Mouse (Mus musculus): ENCODE results near the gene Camkmt.

Camkmt gene

DNA sequence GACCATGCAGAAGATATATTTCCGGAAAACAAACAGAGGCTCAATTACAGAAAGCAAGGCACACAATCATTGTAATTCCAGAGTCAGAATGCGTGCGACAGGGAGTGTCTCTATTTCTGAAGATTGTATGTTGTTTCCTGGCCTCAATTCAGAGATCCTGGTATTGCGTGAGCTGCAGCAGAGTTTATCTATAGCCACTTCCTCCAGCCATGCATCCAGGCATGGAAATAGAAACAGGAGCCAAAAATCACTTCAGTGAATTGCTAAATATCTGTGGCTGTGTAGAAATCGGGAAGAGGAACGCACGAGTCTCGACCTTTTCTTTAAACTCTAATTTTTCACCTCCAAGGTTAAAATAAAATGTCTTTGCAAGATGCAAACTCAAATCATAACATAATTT is 287.1 kb downstream of the Camkmt start:
- DNase-seq, result no peak

DNA sequence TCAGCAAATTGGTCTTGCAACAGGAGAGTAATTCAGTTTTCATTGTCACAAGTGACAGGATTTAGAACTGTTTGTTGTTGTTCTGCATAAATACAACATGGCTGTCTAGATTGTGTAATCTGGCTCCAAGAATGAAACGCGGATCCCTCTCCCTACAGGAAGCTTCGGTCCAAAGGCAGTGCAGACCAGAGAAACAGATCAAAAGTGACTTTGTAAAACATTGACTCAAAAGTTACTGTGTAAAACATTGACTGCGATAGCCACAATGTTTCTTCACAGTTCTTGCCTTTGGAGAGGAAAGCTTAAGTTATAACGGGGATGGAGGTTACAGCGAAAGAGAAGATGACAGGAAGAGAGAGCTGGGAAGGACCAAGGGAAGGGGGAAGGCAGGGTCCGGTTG is 288.7 kb downstream of the Camkmt start:
- DNase-seq, result no peak

DNA sequence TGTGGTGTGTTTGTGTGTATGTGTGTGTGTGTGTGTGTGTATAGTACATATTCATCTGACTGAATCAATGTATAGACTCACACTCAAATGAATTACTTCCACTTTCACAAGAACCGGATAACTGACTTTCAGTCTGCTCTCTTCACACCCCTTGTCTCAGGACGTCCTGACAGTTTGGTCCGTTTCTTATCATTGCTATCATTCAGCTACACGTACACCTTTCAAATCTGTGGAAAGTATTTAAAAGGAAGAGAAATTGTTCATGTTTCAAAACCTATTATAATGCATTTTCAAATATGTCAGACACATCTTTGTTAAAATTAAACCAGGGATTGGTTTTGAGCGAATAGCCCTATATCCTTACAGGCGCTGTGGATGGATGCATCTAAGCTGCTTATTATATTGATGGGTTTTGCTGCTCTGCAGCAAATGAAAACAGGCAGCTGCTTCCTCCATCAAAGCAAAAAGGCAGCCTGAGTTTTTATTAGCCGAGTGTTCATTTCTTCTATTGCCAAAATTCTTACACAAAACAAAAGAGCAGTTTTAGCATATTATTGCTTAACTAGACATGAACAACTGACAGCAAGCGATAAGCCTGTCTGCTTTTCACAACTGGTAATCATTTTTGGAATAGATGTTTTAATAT is 291.3 kb downstream of the Camkmt start:
- DNase-seq, result no peak

DNA sequence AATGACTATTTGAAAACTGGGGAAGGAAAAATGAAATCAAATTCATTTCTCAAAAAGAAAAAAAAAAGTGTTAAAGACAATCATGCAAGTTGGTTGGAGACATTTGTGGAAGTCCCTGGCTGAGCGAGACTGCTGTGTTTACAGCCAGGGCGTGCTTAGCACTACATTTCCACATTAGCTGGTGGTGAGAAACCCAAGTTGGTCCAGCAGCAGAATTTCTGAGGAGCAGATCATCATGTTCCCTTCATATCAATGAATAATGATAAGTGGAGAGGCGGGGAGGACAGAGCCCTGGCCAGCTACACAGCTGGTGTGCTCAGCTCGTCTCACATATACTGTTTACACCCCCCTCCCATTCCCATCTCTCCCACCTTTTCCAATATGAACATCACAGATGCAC is 292.0 kb downstream of the Camkmt start:
- no peak for DNase-seq

DNA sequence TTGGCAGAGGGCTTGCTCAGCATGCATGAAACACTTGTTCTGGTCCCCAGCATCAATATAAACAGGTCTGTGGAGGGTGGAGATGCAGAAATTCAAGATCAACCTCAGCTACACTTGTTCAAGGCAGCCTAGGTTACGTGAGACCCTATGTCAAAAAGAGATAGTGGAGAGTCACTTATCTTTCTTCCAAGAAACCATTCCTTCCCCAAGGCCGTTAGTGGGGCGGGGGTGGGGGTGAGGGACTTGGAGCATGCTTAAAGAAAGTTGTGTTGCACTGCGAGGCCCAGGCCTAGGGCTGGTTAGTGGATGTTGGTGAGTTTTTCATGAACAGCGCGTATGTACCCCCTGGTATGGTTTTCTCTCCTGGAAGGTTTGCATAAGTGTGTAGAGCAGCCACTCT is 292.6 kb downstream of the Camkmt start:
- DNase-seq, result no peak

DNA sequence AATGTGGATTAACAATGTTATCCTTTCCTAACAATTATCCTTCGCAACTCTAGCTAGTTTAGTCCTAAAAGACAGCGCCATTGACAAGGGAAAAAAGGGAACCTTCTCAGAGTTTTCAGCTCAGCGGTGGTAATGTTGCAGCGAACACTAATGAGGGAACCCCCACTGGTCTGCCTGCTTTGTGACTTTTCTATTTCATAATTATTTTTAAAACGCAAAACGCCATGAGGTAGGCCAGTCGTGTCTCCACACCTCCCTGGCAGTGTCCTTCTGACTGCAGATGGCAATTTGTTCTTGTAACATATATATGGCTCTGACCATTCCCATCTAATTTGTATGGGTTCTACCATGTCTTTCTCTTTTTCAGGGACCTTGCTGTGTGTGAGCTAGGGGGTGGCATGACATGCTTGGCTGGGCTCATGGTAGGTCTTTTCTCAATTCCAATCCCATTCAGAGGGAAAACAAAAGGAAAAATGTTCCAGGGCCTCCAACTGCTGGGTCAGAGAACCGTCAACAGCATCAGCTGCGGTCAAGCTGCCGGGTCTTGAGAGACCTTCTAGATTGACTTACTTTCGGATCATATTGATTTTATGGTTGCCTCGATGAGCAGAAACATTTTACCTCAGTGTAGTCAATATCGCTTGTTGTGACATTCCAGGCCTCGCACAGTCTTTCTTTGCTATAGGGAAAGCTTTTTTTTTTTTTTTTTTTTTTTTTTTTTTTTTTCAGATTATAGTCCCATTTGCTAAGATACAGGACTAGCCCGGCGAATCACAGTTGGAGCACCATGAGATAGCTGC is 302.9 kb downstream of the Camkmt start:
- no peak for DNase-seq

DNA sequence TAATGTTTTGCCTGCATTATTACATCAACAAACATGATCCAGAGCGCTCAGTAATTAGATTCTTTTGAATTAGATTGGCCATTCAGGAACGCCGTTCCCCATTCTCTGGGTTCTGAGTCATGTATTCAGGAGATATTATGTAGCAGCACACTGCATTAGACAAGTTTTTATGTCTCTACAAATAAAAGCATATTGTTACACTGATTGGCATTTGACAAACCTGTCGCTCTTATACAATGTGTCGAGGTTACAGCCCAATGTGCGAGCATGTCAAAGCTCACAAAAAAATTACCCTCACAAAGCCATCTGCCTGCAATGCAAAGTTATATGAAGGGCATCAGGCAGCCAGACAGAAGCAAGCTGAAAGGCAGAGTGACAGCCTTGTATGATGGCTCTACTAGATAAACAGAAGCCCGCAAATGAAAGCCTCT is 303.6 kb downstream of the Camkmt start:
- no peak for DNase-seq

DNA sequence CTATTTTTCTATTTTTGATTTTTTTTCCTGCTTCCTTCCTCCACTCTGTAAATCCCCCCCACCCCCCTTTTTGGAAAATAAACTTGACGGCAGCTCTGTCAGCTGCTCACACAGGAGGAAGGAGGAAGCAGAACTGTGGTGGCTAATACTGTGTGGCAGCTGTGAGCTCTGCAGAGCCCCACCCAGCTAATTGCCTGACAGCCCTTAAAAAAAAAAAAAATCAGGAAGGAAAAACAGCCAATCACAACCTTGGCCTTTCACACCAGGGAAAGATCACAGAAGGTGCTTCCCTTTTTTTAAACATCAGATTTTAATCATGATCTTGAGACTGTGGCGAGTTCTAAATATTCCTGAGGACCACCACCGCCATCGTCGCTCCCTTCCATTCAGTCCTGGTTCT is 305.1 kb downstream of the Camkmt start:
- DNase-seq, result no peak

DNA sequence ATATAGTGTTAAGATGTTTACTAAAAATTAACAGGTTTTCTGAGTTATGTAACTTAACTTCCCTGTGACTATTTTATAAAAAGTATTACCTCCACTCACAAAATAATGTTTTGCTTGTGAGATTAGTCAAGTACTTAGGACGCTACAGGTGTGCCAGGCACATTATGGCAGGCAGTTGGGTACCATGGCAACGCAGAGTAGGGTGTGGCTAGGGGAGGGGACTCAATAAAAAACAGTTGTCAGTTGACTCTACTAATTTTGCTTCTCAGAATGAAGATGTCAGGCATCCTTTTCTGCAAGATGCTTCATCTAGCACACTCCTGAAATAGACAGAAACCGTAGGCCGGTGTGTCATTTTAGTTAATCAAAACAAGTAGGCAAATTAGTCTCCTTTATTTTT is 310.4 kb downstream of the Camkmt start:
- DNase-seq, result no peak

DNA sequence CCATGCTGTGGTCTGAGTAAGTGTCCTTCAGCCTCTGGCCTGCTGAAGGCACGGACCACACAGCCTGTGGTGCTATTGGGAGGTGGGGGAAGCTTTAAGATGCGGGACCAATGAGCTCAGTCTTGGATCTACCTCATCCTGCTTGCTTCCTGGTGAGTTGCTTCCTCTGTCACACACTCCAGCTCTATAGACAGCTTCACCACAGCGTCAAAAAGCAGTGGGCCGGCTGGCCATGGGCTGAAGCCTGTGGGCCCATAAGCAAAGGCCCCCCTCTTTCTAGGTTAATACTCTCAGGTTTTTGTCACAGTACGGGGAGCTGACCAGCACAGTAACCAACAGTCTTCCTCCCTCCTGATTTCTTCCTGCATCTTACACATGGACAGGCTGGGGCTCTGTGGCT is 314.8 kb downstream of the Camkmt start:
- no peak for DNase-seq

DNA sequence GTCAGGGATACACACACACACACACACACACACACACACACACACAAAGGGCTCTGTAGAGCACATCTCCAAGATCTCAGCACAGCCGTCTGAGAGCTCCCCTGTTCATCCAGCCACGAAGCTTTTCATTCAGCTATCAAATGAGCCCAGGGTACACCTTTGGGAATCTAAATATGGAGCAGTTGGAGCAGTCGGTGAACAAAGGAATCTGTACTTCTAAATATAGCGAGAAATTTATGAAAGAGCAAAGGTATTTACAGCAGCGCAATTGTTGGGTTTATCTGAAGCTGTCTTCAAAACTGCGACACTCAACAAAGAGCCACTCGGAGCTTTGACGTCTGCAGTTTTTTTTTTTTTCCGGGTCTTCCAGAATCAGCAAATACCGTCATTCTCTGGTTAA is 315.8 kb downstream of the Camkmt start:
- no peak for DNase-seq

DNA sequence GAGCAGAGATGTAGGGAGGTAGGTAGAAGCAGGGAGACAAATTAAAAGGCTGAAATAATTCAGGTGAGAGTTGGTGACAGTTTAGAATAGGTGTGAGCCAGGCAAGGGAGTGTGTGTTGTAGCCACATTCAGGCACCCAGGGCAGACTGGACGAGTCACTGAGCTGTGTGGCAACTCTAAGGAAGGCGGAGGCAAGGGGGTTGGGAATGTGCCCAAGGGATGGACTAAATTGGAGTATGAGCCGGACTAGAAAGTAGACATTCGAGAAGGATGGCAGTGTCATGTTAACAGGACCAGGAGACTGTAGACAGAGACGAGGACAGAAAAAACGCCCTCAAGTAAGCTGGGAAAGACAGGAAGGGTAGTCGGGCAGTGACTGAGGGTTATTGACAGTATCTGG is 338.5 kb downstream of the Camkmt start:
- no peak for DNase-seq

DNA sequence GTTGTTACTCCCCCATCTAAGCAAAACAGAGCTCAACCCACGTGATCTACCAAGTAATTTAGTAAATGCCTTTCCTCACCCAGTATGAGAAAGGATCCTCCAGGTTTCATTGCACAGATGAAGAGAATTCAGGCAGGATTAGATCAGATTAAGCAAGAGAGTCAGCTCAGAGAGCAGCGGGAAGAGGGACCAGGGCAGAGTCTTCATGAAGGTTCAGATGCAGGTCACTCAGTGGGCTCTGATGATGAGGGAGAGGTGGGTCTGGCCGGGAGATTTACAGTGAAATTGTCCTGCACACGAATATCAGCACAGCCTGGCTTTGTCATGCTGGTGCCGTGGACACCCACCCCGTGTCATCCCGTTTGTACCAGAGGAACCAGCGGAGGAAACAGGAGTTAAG is 342.6 kb downstream of the Camkmt start:
- no peak for DNase-seq

DNA sequence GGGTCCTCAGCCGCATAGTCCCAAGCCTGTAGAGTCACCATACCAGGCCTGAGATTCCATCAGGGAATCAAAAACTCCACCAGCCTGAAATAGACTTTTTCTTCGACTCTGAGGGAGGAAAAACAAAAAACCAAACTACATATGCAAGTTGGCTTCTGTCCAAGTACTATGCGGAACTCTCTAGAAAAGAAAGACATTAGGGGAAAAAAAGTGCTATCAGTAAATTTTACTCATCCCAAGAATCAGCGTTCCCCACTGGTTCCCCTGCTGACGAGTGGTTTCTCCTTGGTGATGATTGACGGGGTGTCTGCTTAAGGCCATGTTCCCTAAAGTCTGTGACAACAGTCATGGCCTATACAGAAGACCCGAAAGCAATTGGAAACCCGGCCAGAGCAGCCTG is 352.7 kb downstream of the Camkmt start:
- DNase-seq, result no peak

DNA sequence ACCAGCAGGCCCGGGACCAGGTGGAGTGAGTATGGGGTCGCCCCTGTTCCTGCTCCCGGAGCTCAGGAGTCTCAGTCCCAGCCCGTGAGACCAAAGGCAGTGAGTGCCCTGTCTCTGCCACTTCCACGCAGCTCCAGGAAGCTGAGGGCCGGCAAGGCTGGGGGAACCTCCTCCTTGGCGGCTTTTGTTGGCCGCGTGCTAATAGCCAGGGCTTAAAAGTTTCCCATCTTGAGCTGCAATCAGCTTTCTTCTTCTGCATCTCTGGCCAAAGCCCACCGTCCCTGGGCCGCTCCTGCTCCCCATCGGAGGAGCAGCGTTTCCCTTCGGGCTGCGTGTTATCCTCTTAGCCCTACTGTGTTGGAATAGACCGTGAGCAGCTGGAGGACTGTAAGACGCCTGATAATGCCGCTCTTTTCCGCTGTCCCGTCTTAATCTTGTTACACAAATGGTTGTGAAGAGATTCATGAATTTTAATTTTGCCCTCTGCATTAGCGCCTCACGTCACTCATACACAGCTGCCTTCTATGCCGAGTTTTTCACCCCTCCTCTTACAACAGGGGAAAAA is 364.1 kb downstream of the Camkmt start:
- DNase-seq, result no peak

DNA sequence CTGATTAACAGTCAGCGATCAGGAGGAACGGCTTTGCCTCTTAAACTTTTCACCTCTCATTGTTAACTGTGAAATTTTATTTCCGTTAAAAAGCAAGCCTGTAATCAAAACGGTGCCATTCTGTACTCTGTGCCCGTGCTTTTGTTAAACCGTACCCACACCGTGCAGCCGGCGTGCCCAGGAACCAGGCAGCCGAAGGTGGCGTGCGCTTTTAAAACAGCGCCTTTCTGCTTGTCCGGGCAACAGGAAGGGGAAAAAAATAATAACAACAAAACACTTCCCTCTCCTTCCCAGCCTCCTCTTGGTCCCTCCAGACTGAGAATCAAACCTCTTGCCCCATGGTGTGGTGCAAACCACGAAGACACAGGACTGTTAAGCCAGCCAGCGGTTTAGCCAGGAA is 364.7 kb downstream of the Camkmt start:
- no peak for DNase-seq

DNA sequence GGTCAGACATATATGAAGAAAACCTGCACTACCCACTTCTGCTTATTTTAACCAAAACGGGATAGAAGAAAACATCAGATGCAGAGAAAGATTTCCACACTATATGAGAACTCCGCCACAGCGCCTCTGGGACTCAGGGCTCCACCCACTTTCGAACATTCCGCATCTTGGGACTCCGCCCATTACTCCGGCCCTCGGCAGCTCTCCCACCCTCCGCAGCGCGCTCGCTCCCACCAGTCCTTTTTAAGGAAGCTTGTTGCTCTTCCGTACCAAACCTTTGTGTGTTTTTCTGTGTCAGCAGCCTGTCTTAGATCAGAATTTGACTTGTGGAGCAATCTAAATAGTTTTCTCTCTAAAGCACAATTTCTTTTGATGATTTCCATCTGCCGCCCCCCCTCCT is 367.7 kb downstream of the Camkmt start:
- no peak for DNase-seq

DNA sequence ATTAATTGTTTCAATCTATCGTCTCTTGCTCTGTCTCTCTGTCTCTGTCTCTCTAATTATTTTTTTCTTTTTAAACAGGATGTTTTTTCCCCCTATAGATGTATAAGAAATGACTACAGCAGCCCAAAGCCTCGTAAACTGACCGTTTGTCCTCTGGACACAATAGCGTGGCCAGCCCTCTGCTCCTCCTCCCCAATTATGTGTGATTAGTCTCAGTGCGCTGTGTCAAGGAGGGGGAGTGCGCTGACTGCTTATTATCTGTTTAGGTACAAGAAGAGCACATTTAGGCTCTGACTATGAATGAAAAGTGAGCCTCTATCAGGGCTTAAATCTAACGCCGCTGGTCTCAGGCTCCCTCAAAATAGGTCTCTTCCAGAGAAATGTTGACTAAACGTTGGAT is 368.2 kb downstream of the Camkmt start:
- no peak for DNase-seq

DNA sequence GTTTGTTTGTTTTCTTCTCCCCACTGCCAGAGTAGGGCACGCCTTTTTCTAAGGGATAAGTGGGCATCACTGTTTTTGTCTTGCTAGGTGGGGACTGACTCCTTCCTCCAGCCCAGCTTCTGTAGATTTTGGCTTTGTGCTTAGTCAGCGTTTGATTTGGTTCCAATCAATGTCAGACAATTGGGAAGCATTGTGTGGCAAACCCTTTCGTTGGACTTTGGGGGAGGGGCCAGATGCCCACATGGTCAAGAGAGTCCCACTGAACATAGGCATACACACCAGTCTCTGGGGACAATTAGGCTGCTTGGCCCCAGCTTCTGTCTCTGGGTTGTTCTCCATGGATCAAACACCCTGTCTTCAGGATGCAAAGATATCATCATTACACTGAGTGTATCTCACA is 371.2 kb downstream of the Camkmt start:
- DNase-seq, result no peak

DNA sequence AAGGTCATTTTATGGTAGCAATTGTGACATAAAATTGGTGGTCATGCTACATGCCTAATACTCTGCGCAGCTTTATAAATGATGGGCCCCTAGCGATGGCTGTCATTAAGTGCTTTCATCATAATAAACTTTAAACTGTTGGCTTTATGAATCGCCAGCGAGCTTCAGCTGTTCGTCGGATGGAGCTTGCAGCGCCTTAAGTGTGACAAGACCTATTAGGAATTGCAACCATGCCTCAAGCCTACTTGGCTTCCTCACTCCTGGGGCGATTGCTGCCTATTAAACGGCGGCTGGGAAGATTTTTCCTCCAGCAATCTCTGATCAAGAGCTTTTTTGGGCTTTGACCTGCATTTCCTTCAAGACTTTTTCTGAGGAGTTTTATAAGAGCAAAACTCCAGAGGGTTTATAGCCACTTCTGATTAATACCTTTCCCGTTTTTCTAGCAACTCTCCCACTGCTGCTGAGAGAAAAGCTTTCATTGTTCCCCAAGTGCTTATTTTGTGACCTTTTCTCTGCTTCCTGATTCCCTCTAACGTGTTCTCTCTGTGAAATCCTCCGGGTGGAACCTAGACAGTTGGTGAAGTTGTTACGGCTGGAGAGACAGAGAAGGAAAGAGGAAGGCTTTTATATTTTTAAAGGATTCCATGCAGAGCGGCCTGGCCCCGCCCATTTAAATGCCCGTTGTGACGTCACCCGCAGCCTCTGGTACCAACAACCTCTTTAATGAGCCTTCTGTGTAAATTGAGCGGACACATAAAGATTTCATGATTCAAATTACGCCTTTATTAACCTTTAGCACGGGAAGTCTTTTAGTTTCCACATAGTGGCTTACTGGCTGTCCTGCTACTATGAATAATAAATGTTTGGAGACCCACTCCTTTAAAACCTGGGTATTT is 373.4 kb downstream of the Camkmt start:
- no peak for DNase-seq

DNA sequence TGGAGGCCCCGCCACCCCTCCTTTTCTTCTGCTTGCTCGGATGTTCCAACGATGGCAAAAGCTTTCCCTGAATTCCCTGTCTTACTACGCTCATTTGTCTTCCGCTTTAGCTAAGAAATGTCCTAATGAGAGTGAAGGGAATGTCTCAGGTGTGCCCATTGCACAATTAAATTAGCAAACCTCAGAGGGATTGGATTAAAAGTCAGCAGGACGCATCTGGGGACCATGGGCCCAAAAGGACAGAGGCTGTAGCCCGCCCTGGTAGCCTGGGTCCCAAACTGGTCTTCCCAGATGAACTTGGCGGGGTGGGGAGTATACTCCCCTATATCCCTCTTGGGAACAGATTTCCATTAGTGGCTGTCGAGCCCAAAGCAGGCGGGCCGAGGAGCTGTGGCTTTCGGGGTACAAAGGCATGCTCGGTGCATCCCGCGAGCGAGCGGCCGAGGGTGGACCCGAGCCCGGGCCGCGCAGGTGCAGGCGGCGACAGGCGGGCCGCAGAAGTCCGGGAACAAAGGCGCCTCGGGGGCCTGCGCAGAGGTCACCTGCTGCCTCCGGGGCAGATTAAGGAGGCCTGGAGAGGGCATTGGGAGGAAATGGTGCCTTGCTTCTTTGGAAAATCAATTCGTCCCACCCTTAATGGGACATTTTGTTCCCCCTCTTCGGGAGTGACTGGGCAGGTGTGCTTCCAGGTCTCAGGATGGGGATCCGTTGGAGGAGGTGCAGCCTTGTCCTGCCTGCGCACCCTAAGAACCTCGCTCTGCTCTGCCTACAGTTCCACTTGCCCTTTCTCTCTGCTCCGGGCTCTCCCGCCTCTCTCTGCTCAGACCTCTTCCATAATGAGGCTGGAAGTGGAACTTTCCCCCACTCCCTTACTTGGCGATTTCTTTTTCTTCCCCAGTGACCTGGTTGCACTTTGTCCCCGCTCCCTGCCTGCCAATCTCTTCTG is 374.4 kb downstream of the Camkmt start:
- no peak for DNase-seq

DNA sequence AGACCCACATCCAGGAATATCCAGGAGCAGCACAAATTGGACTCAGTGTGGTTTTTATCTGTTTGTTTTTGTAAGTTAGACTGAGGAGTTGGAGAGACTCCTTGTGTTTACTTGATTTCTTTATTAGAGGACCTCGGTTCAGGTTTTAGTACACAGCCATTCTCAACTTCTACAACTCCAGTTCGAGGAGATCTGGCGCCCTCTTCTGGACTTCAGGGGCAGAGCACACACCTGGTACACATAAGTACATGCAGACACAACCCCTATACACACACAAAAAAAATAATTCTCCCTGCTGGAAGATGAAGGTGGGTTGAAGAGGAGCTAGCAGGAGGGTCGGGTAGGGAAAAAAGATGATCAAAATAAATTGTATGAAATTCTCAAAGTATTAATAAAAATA is 379.4 kb downstream of the Camkmt start:
- no peak for DNase-seq

All from right cerebral cortex, postnatal 25 days (tissue).